Mouse (Mus musculus) adrenal gland, postnatal 36 days (tissue): ENCODE data around the gene Fndc1. TPM values are rescaled to one million over a fixed set of nuclear protein-coding genes. Genes with fewer than 3 reads are reported as not detected.
A peak's percentile ranks its signal among the peaks of the same experiment; 100 is the strongest.

Experiments
- DNase-seq, 2 experiments: peaks; one replicate each; pipeline ENCODE4 v3.0.0; 2021; ENCODE audit warnings: mixed read lengths in 1 of 2
- microRNA-seq: library from miRNA; unstranded; fragments of <30 nt; microRNA quantifications from one replicate; pipeline ENCODE4 v1.2.0, GENCODE M21; 2021
- total RNA-seq, 2 experiments: library from RNA; stranded (reverse); gene quantifications; 2 replicates each; pipeline ENCODE4 v1.2.3; 2021

The Fndc1 gene
- total RNA-seq, 2 experiments from 2014 or later: 12.2 to 17.2 TPM

DNA sequence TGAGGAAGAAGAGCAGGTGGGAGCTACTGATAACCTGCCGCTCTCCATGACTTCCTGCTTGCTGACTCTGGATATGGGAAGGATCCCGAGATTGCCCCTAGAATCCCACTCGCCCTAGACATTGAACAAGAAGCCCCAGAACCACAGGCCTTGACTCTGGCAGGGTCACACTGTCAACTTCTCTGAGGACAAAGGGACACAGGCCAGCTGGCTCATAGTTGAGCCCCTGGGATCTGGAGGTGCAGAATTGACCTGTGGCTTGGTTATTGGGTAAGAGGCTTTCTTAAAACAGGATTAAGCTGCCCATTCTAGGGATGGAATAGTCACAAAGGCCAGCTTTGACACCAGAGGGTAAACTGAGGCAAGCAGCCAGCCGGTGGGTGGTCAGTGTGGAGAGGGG is 136.8 kb downstream of the Fndc1 start:
- peak in 1 of 2 experiments; percentile 24 for DNase-seq

Small RNAs within 50 kb of the gene (microRNA-seq; reads per million reads assigned to microRNA genes)
- not detected for gene Gm25872

Other genes starting within 250 kb of the Fndc1 start
- gene Tagap, start 98.7 kb upstream of the Fndc1 start, total RNA-seq: 1 to 10 TPM; 4.8 to 6.7 TPM
- 10 to 100 TPM; 43.3 to 51.1 TPM for gene Rsph3a, start 118.3 kb upstream of the Fndc1 start, total RNA-seq